Mouse (Mus musculus): ENCODE measurements around the gene Cabp2.
A peak's percentile ranks its signal among the peaks of the same experiment; 100 is the strongest.
"Not testable (repeated sequence)": the region's sequence is repeated elsewhere in the genome, so short reads cannot be mapped to it uniquely, and the experiment has no call there.

The Cabp2 gene

DNA sequence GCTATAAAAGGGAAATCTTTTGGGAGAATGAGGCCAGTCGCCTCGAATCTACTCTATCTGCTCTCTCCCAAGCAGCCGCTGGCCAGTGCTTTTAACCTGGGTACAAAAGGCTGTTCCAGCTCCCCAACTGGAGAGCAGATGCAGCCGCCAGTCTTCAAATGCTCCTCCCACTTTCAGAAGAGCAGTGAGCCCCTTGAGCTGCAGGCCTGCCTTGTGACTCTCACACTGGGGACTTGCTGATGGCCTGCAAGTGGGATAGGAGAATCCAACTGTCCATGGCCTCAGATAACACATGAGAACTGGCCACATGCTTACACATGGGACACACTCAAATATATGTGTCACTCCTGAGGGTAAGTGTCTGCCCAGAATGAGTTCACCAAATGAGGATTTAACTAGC, 24.7 kb upstream of the Cabp2 start:
- DNase-seq = no peak

- DNase-seq = no peak
Observed at GRCm38 (mm10) chr19:4057389-4057788, 24.0 kb upstream of the Cabp2 start.

- no peak for DNase-seq
Observed at GRCm38 (mm10) chr19:4057962-4058361, 23.4 kb upstream of the Cabp2 start.

GRCm38 (mm10) chr19:4058581-4058980, 22.8 kb upstream of the Cabp2 start:
- DNase-seq = peak in 1 of 2 experiments; percentile 2

DNA sequence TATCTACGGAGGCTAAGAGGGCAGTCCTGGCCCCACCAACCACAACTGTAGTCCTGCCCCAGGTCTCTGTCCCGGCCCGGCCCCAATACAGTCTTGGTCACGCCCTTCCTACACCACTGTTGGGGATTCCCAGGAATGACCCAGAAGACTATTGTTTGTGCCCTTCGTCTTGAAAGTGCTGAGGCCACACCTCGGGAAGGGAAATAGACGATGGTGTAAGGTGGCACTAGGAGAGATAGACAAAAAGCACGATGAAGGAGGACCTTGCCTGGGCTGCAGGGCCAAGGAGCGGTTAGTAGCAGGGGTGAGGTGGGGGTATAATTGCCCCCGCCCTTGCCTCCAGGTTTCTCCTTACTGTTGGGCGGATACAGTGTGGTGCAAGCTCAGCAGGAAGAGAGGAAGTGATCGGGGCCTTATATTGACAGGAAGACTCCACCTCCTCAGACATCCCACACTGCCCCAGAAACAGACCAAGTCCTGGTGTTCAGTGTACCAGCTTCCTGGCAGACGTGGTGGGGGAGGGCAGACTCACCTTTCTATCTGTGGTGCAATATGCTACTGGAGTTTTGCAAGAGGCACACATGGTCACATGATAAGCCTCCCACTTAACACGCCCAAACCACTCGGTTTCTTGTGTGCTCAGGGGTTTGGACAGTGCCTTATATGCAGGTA, 22.2 kb upstream of the Cabp2 start, which contains the start of gene Gstp3:
TSS of gene Gstp3 (minus strand) at position 501 of the 672 bp plus-strand sequence.
- DNase-seq = no peak

- DNase-seq = peak in 1 of 2 experiments; percentile 3
Observed at GRCm38 (mm10) chr19:4060044-4060898, 21.1 kb upstream of the Cabp2 start.

- DNase-seq = no peak
Observed at GRCm38 (mm10) chr19:4060899-4061465, 20.4 kb upstream of the Cabp2 start.

DNA sequence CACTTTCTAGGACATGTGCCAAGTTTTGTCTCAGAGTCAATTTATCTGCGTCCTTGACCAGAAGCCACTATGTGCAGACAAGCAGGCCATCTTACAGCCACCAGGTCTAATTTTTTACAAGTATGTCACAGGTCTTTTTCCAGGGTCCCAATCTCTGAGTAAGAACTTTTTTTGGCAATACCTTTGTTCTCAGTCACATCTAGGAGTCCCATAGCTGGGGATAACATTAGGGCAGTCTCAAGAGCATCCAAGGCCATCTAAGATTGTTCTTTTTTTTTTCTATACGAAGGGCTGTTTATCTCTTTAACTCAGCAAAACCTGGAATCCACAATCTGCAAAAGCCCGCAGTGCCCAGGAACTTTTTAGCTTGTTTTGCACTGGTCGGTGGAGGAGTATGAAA, 18.0 kb upstream of the Cabp2 start:
- not testable (repeated sequence) for DNase-seq

- DNase-seq = not testable (repeated sequence)
Observed at GRCm38 (mm10) chr19:4064501-4064900, 16.9 kb upstream of the Cabp2 start.

GRCm38 (mm10) chr19:4066280-4066679, 15.1 kb upstream of the Cabp2 start:
- DNase-seq = no peak

- no peak for DNase-seq
Observed at GRCm38 (mm10) chr19:4066877-4067276, 14.5 kb upstream of the Cabp2 start.

- not testable (repeated sequence) for DNase-seq
Observed at GRCm38 (mm10) chr19:4068242-4068641, 13.1 kb upstream of the Cabp2 start.

DNA sequence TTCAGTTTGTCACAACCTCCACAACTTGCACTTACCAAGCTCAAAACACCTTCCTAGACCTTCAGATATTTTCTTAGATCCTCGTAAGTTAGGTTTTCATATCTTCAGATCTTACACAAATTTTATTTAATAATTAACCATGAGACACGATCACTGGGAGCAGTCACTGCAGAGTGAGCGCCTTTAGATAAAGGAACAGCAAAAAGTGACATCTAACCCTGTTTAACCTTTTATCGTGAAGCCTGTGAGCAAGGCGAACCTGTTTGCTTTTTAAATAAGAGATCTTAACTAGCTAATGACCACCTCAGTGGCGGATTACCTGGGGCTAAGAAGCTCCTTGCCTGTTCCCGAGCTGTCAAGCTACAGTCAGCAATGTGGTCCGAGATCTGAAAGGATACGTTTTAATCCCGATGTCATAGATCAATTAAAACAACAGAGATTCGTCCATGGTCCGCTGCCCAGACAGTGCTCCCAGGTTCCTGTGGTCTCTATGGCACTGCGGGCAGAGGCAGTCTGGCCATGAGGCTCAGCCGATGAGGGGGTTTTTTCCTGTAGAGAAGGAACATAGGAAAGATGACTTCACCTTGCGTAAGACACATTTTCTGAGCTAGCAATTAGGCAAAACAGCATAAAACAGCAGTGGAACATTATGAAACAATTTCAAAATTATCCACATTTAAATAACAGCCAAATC, 12.5 kb upstream of the Cabp2 start:
- no peak for DNase-seq

GRCm38 (mm10) chr19:4070311-4070710, 11.1 kb upstream of the Cabp2 start:
- no peak for DNase-seq

GRCm38 (mm10) chr19:4070756-4071155, 10.6 kb upstream of the Cabp2 start:
- no peak for DNase-seq

DNA sequence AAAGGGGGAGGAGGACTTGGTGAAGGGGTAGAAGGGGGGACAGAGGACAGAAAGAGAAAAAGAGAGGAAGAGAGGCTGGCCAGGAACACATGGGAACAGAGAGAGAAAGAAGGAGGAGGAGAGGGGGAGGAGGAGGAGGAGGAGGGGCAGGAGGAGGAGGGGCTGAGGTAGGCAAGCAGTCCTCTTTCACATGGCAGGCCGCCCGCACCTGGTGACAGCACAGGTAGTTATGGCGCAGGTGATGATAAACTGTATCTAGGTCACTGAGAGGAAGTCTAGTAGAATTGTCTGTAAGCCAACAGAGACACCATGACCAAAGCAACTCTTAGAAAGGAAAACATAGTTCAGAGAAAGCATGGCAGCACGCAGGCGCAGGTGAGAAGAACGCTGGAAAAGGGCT, 10.0 kb upstream of the Cabp2 start:
- peak; percentile 45 to 48 for DNase-seq

GRCm38 (mm10) chr19:4072706-4073424, 8.5 kb upstream of the Cabp2 start:
- DNase-seq = no peak

- no peak for DNase-seq
Observed at GRCm38 (mm10) chr19:4075531-4075930, 5.8 kb upstream of the Cabp2 start.

- no peak for DNase-seq
Observed at GRCm38 (mm10) chr19:4079594-4079993, 1.8 kb upstream of the Cabp2 start.

DNA sequence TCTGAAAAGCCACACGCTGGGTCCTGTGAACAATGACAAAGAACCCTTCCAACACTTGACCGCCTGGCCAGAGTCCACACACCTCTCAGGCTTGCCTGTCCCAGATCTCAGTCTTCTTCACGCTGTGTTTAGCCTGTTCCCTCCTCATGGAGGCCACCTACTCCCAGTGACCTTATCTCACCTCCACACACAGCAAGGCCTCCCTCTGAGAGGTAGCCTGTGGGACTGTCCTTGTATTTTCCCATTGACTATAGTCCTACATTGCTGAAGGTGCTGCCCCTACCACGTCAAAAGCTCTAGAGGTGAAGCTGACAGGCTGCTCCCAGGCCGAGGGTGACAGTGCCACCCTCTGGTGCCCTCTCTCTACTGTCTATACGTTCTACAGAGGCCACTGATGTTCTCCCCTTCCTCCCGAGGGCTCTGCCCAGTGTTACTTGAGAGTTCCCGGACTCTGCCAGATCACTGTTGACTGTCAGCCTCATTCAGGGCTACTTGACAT, 818 bp upstream of the Cabp2 start:
- peak; percentile 85 to 90 for DNase-seq

GRCm38 (mm10) chr19:4082219-4082965, 1.0 kb downstream of the Cabp2 start:
- DNase-seq = peak in 1 of 2 experiments; percentile 44

Data from cerebellum, adult 18-20 months (tissue).